Mouse (Mus musculus) bone marrow, adult 2 months (tissue): ENCODE results near the gene Mrps12.

Source experiments
- CTCF ChIP-seq: fragments of 200-500 bp; IDR thresholded peaks from 2 replicates; pipeline ENCODE4 v1.5.1; 2011; ENCODE audit warnings: low read length, control low read depth; ENCODE audit not compliant: control insufficient read depth, insufficient read depth
- POLR2A ChIP-seq: fragments of 200-500 bp; IDR thresholded peaks from 2 replicates; pipeline ENCODE4 v1.6.1; 2011; ENCODE audit warnings: low read depth, mild to moderate bottlenecking, control low read depth, low read length, borderline replicate concordance; ENCODE audit not compliant: control insufficient read depth

GRCm38 (mm10) chr7:28697277-28697676 lies 44.3 kb downstream of the Mrps12 start:
- TF ChIP-seq CTCF (no peak), POLR2A (no peak)
